30 mouse cellular contexts compared by ENCODE assay signal in the genomic region with DNA sequence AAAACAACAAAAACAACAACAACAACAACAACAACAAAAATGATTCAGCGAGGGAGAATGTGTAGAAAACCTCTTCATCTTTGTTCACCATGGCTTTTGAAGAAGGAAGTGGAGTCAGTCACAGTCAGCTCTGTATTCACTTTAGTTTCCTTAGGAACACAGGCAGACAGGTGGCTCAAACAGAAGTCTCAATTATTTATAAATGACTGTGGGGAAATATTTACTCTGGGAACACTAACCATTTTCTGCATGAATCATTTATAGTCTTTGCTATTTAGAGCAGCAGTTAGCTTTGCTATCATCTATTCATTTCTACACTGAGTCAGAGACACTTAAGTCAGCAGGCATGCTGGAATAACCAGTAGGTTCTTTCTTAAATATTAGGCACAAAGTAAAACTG. TPM values are rescaled to one million over a fixed set of nuclear protein-coding genes. Genes with fewer than 3 reads are reported as not detected.
DNase-seq lines count a peak whose midpoint lies in the region; ATAC-seq and TF ChIP-seq lines count a peak whose summit lies in the region.
"Had no signal": no experiment of that assay in that cellular context is flagged by ENCODE, and none has a peak within 500 bp of the region (broad histone marks: within the 10 kb centered on the region; RNA-seq: fewer than 3 reads in every experiment).

No protein-coding gene starts in this region.

- TF ChIP-seq CTCF in left cerebral cortex, adult 2 months (IDR thresholded peaks at IDR 0.05), result no peak

- no peak overlapping the region for H3K4me2 ChIP-seq in midbrain, embryonic 16.5 days (ENCODE audit: low read length)
- H3K4me2 ChIP-seq in midbrain, embryonic 13.5 days (replicated peaks), result no peak overlapping the region
- H3K4me2 ChIP-seq: heart, embryonic 15.5 days; stomach, embryonic 15.5 days had no signal

- H3K4me1 ChIP-seq in midbrain, embryonic 16.5 days (ENCODE audit: control insufficient read depth, insufficient read depth, low read length), result no peaks in the 10 kb centered on the region
- H3K4me1 ChIP-seq in midbrain, embryonic 13.5 days (replicated peaks), result no peaks in the 10 kb centered on the region
- H3K4me1 ChIP-seq: heart, embryonic 10.5 days; heart, embryonic 15.5 days; midbrain, embryonic 10.5 days; stomach, embryonic 15.5 days had no signal

- no peaks in the 10 kb centered on the region for H3K36me3 ChIP-seq in midbrain, embryonic 16.5 days (ENCODE audit: control insufficient read depth, insufficient read depth, low read length)
- no peaks in the 10 kb centered on the region for H3K36me3 ChIP-seq in midbrain, embryonic 13.5 days
- H3K36me3 ChIP-seq: G1E; heart, embryonic 10.5 days; heart, embryonic 15.5 days; midbrain, embryonic 10.5 days; stomach, embryonic 15.5 days had no signal

- intact Hi-C loops in left cerebral cortex, adult 2 months (cut with DNase I), result loop anchor here (5.0 kb wide), 3 partner anchors 56 to 1101 kb away; partner anchors contain the start of gene Ica1

- no peak overlapping the region for H3K9ac ChIP-seq in midbrain, embryonic 16.5 days (ENCODE audit: low read depth, low read length)
- no peak overlapping the region for H3K9ac ChIP-seq in midbrain, embryonic 13.5 days (replicated peaks)
- H3K9ac ChIP-seq: heart, embryonic 15.5 days; liver, embryonic 14.5 days; stomach, embryonic 15.5 days had no signal

- no peaks in the 10 kb centered on the region for H3K27me3 ChIP-seq in midbrain, embryonic 16.5 days (ENCODE audit: control insufficient read depth, insufficient read depth, low read depth, low read length)
- no peaks in the 10 kb centered on the region for H3K27me3 ChIP-seq in midbrain, embryonic 13.5 days
- H3K27me3 ChIP-seq: heart, embryonic 15.5 days; stomach, embryonic 15.5 days had no signal

- no peak overlapping the region for H3K27ac ChIP-seq in left cerebral cortex, adult 2 months
- H3K27ac ChIP-seq in midbrain, embryonic 16.5 days (ENCODE audit: low read length), result no peak overlapping the region
- no peak overlapping the region for H3K27ac ChIP-seq in midbrain, embryonic 13.5 days
- H3K27ac ChIP-seq: heart, embryonic 10.5 days; heart, embryonic 15.5 days; kidney, postnatal 0 days; liver, embryonic 14.5 days; midbrain, embryonic 10.5 days; stomach, embryonic 15.5 days had no signal

- peak; percentile 47; the same call in 1 of the 2 replicates for ATAC-seq in frontal cortex, adult (ENCODE audit: low TSS enrichment)
- peak; percentile 48; the same call in 1 of the 2 replicates for ATAC-seq in midbrain, embryonic 16.5 days
- no peak for ATAC-seq in midbrain, embryonic 13.5 days
- no peak for ATAC-seq in activated CD4-positive, CD25-positive, alpha-beta regulatory T cell, adult 4 months
- ATAC-seq: hindbrain, embryonic 16.5 days; Patski had no signal

- 74% methylated on average over 1 of the region's 1 CpGs for WGBS in midbrain, embryonic 16.5 days
- 94% methylated on average over 1 of the region's 1 CpGs for WGBS in midbrain, embryonic 13.5 days

- no peak for DNase-seq in frontal cortex, postnatal 14 days (ENCODE audit: low spot score in 2 of 2)
- peak; percentile 1 for DNase-seq in left cerebral cortex, adult 11 months (ENCODE audit: low spot score)
- no peak for DNase-seq in left cerebral cortex, adult 2 months (ENCODE audit: extremely low spot score in 1 of 2, low spot score in 2 of 2)
- DNase-seq in telencephalon, adult 2 months (ENCODE audit: low read depth, low spot score), result peak; percentile 43
- DNase-seq: adrenal gland, postnatal 14 days; cerebellum, adult 18-20 months; cerebellum, postnatal 14 days; gastrocnemius, postnatal 25 days; heart, adult 11 months; kidney, adult 2 months; kidney, postnatal 4 days; liver; lung, adult 2 months; lung, postnatal 14 days; thymus, adult 2 months; thymus, postnatal 36 days had no signal

- H3K4me3 ChIP-seq in left cerebral cortex, adult 2 months, result no peak overlapping the region
- no peak overlapping the region for H3K4me3 ChIP-seq in midbrain, embryonic 16.5 days (ENCODE audit: low read depth, low read length)
- no peak overlapping the region for H3K4me3 ChIP-seq in midbrain, embryonic 13.5 days (replicated peaks)
- H3K4me3 ChIP-seq: erythroblast, embryonic 14.5 days; heart, embryonic 10.5 days; heart, embryonic 15.5 days; midbrain, embryonic 10.5 days; stomach, embryonic 15.5 days had no signal

- H3K9me3 ChIP-seq in midbrain, embryonic 16.5 days (replicated peaks; ENCODE audit: control insufficient read depth, low read length, poor library complexity, severe bottlenecking), result no peaks in the 10 kb centered on the region
- H3K9me3 ChIP-seq in midbrain, embryonic 13.5 days, result no peaks in the 10 kb centered on the region; the same call in 1 of the 2 replicates
- H3K9me3 ChIP-seq: G1E; heart, embryonic 10.5 days; heart, embryonic 15.5 days; midbrain, embryonic 10.5 days; stomach, embryonic 15.5 days had no signal

RNA-seq across cellular contexts. Expression of gene Ica1, which starts 54.6 kb away (rescaled TPM):
- 10 to 100 TPM; 65.4 to 72.6 TPM for total RNA-seq in left cerebral cortex, adult 2 months (2021)
- 74.0 and 82.4 TPM in 2 replicates for polyA plus RNA-seq in midbrain, embryonic 16.5 days (2015; fragmentation: Nextera tagmentation; extraction: Ambion mirVana)
- 36.9 and 37.2 TPM in 2 replicates for polyA plus RNA-seq in midbrain, embryonic 13.5 days (2015; fragmentation: Nextera tagmentation; extraction: Ambion mirVana)
- polyA plus RNA-seq in activated CD4-positive, CD25-positive, alpha-beta regulatory T cell, adult 4 months (2017; shearing (Covaris generic)), result 1 to 10 TPM; 4.0 to 4.3 TPM

Comparison
In these comparisons a context has a peak if more than half of its experiments do, and no peak if none do; other contexts are left out.
1. ATAC-seq: peak in frontal cortex, adult (single experiment) and midbrain, embryonic 16.5 days (single experiment); none in midbrain, embryonic 13.5 days (single experiment) and activated CD4-positive, CD25-positive, alpha-beta regulatory T cell, adult 4 months (single experiment).
2. DNase-seq: peak in left cerebral cortex, adult 11 months (single experiment) and telencephalon, adult 2 months (single experiment); none in frontal cortex, postnatal 14 days (0 of 2) and left cerebral cortex, adult 2 months (0 of 2).